Mouse (Mus musculus): ENCODE results near the gene Neurod1. TPM values are rescaled to one million over a fixed set of nuclear protein-coding genes. Genes with fewer than 3 reads are reported as not detected.

The Neurod1 gene
- total RNA-seq, 1 experiment from 2014 or later, result not detected

- no peak for ATAC-seq (replicated peaks; ENCODE audit: low read depth, poor library complexity, severe bottlenecking)
Measured at GRCm38 (mm10) chr2:79443861-79444620, 12.5 kb downstream of the Neurod1 start.

DNA sequence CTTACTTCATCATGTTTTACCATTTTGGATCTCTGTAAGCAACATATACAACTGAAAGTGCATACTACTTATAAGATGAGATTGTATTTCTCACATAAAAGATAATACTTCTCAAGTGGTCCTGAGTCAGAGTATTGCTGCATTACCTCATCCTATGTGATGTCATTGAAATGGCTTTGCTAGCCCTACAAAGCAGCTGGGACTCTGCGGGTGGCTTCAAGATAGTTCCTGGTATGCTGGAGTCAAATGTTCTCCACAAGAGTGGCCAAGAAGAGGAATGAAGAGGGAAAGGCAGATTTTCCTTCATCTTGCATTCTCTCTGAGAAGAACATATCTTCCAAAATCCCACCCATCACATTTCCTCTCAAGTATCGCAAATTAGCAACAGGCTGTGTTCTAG, 13.2 kb downstream of the Neurod1 start:
- no peak for ATAC-seq (replicated peaks; ENCODE audit: low read depth, poor library complexity, severe bottlenecking)

DNA sequence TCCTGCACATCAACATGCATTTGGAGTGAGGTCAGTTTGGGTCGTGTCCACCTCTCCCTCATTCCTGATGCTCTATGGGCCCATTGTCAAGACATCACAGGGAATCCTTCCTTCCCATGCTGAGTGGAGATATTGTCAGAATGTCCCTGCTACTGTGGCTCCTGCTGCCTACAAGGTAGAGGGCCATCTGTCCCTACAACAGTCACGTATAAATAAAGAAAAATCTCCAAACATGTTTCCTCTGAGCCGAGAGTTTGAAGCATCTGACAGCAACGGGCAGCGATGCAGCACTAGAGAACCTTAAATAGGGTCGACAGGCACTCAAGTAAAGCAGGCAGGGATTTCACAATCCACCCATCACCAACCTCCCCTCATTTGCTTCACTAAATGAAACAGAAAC, 13.6 kb downstream of the Neurod1 start:
- no peak for ATAC-seq (replicated peaks; ENCODE audit: low read depth, poor library complexity, severe bottlenecking)

- ATAC-seq (replicated peaks; ENCODE audit: low read depth, poor library complexity, severe bottlenecking), result no peak
Measured at GRCm38 (mm10) chr2:79442227-79442626, 14.3 kb downstream of the Neurod1 start.

GRCm38 (mm10) chr2:79430061-79430460, 26.5 kb downstream of the Neurod1 start:
- ATAC-seq (replicated peaks; ENCODE audit: low read depth, poor library complexity, severe bottlenecking), result no peak

GRCm38 (mm10) chr2:79429650-79430049, 26.9 kb downstream of the Neurod1 start:
- peak; percentile 68 for ATAC-seq (replicated peaks; ENCODE audit: low read depth, poor library complexity, severe bottlenecking)

DNA sequence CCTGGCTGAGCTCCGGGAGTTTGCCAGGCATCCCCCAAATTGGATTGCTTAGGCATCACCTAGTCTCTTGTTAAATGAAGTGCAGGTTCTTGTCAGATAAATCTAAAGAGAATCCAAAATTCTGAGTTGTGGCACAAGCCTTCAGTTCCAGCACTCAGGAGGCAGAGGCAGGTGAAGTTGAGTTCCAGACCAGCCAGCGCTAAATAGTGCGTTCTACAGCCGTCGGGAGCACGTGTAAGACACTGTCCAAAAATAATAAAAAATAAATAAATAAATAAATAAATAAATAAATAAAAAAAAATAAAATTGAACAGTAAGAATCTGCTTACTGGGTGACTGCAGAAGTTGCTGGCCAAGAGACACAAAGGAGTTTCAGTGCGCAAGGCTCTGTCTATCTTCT, 27.4 kb downstream of the Neurod1 start:
- no peak for ATAC-seq (replicated peaks; ENCODE audit: low read depth, poor library complexity, severe bottlenecking)

DNA sequence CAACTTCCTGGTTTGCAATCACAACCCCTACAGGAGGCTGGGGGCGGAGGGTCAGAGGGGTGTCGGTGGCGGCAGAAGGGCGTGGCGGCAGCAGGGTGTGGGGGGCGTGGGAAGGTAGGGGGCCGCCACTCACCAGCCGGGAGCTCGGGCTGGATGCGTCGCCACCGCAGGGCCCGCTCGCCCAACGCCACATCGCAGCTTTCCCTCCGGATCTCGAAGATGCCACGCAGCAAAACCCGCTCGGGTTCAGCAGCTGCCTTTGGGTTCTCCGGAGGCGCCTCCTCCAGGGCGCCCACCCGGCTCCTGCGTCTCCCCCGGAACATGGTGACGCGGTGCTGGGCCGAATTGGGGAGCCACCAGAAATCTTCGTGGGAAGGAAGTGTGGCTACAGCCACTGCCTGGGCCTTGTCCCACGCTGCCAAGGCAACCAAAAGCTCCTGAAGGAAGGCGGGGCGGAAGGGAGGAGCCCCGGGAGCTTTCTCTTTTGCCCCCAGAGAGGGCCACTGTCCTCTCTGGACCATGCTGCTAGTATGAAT, 27.9 kb downstream of the Neurod1 start:
- peak; percentile 78 for ATAC-seq (replicated peaks; ENCODE audit: low read depth, poor library complexity, severe bottlenecking)

GRCm38 (mm10) chr2:79428022-79428421, 28.5 kb downstream of the Neurod1 start:
- no peak for ATAC-seq (replicated peaks; ENCODE audit: low read depth, poor library complexity, severe bottlenecking)

DNA sequence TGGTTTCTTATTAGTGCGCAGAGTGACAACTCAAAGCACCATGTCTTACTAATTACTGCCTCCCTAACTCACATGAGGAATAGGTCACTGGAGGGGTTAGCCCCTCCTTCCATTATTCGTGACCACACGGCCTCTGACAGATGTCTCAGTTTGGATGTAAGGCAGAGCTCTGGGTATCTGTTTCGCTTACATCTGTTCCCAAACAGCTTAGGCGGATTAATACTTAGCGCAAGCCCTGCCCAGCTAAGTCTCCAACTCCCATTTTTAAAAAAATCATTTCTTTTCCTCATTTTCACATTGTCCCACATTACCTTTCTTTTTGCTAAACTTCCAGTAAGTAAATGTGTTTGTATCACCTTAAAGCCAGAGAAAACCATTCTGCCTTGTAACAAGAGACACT, 34.9 kb downstream of the Neurod1 start:
- no peak for ATAC-seq (replicated peaks; ENCODE audit: low read depth, poor library complexity, severe bottlenecking)

DNA sequence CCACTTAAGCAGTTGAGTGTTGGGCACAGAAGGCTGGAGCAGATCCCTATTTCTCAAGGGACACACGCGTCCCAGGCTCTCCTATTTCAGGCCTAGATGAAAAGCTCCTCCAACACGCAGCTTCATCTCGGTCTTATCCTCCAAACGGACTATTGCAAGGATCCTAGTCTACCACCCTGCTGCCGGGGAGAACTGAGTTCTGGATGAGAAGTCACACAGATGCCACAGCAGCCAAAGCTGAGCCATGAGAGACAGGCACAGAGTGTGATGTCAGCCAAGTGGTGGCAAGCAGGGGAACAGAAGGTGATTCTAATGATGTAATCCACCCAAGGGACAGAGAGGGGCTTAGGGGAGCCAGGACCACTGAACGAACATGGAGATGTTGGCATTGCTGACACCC, 42.0 kb downstream of the Neurod1 start:
- ATAC-seq (replicated peaks; ENCODE audit: low read depth, poor library complexity, severe bottlenecking), result no peak

DNA sequence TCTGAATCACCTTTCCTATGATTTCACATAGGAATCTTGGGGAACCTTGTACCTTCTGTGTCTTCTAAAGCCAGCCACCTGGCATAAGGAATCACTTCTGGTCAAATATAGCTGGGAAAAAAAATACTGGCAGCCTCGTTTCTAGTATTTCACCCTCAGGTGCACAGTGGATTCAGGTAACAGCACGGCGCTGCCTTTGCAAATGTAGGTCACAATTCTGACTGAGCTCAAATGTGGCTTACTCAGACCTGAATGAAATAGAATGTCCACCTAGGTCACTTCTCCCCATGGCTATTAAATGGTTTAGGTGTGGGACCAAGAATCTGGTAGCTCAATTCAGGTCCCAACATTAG, 45.7 kb downstream of the Neurod1 start:
- ATAC-seq (replicated peaks; ENCODE audit: low read depth, poor library complexity, severe bottlenecking), result no peak

- no peak for ATAC-seq (replicated peaks; ENCODE audit: low read depth, poor library complexity, severe bottlenecking)
Measured at GRCm38 (mm10) chr2:79410247-79410902, 46.2 kb downstream of the Neurod1 start.

GRCm38 (mm10) chr2:79405661-79406405, 50.7 kb downstream of the Neurod1 start:
- no peak for ATAC-seq (replicated peaks; ENCODE audit: low read depth, poor library complexity, severe bottlenecking)

Other genes starting within 250 kb of the Neurod1 start
- 180 and 192 TPM in 2 replicates for gene Itga4, start 201.3 kb downstream of the Neurod1 start, total RNA-seq (2017)
- gene Cerkl, start within 50 bp of the Neurod1 start, total RNA-seq (2017), result 6.3 and 10.5 TPM in 2 replicates
- 12.3 and 14.9 TPM in 2 replicates for gene Itprid2, start 178.6 kb upstream of the Neurod1 start, total RNA-seq (2017)